Mouse (Mus musculus): Measurements from ENCODE around the gene Rgma.
A peak's percentile ranks its signal among the peaks of the same experiment; 100 is the strongest.

Gene Rgma

DNA sequence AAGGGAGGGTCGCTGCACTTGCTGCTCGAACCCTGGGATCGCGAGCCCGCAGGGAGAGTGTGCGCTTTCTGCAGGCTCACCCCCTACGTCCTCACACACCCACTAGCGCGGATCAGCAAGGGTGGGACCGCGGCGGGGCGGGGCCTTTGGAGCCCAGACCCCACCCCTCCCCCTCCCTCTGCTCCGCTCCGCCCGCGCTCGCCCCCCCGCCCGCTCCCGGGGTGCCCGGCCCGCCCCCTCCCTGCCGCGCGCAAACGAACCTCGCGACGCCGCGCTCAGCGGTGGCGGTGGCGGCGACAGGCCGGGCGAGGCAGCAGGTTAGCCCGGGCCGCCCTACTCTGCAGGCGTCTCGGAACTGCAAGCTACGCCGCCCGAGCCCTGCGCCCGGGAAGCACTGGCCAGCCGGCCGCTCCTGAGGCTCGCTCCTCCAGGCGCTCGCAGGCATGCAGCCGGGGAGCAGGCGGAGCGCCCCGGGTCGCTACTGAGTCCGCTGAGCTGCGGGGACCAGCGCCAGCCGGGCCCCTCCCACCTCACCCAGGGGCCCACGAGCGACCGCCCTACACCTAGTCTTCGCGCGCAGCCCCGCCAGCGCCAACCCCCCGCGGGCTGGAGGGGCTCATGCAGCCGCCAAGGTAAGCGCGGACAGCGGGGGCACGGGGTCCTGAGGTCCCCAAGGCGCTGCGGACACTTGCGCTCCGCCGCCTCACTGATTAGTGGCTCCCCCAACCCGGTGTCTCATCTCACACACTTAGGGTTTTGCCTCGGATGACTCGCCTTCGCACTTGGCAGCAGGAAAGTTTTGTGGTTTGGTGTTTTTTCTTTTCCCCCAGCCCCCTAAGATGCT lies at the start of gene Rgma:
Rgma (plus strand) TSS at position 253 of the 844 bp plus-strand sequence.
- peak; percentile 51 for DNase-seq

DNA sequence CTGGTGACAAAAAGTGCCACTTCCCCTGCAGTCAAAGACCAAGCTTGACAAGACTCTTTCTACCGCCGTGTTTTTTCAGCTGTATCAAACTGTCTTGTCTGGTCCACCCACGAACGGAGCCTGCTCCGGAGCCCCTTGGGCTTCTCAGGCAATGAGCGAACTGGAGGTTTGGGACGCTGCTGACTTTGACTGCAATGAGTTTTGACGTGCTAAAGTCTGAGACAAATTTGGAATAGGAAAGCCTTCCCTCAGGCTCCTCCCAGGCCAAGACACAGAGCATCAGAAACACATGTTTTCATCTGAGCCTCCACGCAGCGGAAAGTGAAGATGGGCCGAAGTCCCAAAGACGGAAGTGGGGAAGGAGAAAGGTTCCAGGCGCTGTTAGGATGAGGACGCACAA lies 49.1 kb upstream of the Rgma start:
- no peak for DNase-seq

DNA sequence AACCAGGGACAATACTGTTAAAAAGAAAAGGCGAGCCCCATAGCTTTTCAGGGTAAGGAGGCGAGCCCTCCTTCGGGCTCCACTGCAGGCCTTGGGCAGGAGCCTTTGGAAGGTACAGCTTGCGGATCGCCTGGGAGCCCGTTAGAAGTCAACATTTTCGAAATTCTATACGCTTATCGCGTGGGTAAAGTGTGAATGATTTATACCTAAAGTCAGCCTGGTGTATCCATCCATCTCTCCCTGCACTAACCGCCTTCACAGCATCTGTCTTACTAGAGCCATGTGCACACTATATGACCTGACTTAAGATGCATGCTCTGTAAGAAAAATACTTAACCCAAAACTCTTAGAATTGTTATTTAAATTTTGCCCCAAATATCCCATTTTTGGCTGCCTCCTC lies 48.6 kb upstream of the Rgma start:
- DNase-seq: no peak

DNA sequence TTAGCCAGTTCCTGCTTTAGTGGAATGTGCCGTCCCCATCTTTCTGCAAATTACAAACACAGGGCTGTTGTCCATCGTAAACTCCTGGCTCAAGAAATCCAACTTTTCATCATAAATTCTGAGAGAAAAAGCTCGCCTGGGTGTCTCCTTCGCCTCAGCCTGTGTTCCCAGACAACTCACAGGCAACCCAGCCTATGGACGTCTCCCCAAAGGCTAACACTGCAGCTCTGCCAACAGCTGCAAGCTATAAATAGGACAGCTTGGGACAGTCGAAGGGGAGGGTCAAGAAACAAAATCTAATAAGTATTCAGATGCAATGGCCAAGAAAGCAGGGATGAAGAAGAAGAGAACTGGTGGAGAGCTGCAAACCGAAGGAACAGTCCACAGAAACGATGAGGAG lies 48.1 kb upstream of the Rgma start:
- DNase-seq: no peak

DNA sequence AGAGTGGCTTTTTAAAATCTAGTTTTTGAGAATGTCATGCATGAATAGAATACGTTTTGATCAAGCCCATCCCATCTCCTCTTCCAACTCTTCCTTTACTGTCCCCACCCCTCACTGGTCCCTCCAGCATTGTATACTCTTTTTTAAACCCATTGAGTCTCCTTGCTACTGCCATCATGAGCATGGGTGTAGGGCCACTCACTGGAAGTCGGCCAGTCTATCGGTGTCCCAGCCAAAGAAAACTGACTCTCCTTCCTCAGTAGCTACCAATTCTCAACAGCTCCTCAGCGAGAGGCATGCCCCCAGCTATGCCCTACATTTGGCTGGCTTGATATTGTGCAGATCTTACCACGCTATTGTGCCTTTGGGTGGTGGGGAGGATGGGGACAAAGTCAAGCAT lies 47.7 kb upstream of the Rgma start:
- DNase-seq: no peak

DNA sequence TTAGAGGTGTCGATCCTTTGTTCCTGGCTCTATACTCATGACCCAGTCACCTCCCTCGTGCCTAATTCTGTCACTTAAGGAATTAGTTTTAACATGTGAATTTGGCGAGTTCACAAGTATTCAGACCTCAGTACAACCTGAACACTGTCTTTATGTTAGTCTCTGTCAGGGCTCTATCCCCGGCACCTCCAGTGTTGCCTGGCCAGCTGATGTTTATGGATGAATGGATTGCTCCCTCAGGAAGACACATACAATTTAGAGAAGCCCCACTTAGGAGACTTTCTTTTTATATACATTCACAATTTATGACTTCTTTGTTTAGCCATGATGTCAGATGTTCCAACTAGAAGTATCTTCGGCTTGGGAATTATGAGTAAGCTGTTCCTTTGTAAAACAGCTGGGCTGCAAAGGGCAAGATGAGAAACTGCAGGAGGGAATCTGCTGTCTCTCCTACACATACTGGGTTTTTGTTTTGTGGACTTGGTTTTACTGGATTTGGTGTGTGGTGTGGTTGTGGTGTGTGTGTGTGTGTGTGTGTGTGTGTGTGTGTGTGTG lies 46.6 kb upstream of the Rgma start:
- no peak for DNase-seq

DNA sequence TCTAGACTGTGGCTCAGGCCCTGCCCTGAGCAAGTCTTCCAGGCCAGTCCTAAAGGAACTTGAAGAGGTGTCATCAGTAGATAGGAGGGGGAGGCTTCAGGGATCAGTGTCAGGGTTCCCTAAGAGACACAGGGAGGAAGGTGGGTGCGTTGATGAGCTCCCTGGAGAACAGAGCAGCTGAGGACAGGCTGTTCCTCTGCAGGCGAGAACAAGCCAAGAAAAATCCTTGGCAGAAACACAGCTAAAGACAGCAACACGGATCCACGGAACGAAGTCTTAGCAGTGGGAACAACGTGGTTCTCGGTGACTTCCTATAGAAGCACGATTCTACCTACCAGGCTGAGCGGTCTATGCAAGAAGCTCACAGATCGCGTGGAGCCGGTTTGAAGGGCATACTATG lies 44.6 kb upstream of the Rgma start:
- DNase-seq: no peak

DNA sequence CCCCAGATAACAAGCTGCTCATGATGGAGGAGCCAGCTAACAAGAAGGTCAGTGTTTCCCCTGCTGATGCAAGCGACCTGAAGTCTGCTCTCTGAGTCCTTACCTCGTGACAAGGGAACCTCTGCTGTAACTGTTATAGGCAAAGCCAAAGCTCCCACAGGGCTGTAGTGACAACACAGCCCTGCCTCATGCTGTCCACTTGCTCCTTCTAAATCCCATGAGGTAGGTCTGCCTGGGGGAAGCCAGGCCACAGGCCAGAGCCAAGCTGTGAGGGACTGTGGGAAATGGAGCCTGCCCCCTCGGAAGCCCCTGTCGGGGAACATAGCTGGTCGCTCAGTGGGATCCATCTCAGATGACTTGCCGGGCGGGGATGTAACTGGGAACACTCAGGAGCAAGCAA lies 43.7 kb upstream of the Rgma start:
- no peak for DNase-seq

DNA sequence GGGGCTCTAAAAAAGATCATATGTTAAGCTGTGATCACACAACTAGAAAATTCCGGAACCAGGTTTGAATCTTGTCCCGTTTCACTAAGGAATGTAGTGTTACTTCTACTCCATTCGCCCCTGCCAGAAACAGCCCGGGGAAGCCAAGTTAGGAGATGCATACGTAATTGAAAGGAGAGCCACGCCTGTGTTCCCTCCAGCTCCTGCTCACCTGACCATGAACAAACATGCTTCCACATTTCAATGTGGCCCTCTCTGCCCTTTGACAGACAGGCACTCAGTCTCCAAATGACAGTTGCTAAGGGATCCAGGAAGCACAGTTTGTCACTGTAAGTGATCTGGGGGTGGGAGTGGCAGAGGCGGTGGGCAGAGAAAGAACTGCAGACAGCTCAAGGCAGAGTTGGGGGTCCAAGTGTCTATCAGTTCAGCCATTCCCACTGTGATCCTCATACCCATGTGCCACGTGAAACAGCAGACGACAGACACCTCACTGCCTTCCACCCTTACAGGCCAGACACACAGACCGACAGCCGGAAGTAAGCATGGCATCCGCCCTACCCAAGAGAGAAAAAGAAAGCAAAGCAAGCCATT lies 41.8 kb upstream of the Rgma start:
- no peak for DNase-seq

DNA sequence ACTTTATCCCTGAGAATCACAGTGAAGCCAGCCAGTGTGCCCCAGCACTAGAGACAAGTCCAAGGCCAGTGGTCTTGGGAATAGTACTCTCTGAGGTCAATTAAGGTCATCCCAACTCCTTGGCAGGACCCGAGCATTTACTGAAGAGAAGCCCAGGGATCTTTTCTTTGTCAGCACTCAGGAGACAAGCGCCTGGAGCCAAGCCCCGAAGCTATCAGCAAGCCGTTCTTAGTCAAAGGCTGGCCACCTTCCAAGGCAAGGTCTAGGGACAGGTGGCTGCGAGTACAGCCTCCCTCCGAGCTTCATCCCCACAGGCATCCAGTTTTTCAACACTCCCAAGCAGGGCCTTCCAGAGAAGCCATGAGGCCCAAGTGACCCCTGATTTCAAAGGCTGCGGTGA lies 40.4 kb upstream of the Rgma start:
- no peak for DNase-seq

DNA sequence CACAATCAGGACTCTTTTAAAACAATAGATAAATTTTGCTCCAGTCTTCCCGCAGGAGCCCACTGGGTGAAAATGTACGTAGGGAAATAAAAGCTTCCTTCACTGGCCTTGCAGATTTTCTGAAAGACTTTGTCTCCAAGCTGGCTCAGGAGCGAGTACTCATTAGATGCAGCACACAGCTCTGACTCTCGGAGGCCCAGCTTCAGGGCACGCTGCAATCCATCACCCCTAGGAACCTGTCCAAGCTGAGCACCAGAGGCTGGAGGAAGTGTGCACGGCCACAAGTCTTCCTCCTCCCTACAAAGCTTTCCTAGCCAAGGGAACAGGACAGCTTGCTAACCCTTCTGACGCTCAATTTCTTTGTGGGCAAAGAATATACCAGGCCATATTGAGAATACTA lies 38.9 kb upstream of the Rgma start:
- DNase-seq: no peak

DNA sequence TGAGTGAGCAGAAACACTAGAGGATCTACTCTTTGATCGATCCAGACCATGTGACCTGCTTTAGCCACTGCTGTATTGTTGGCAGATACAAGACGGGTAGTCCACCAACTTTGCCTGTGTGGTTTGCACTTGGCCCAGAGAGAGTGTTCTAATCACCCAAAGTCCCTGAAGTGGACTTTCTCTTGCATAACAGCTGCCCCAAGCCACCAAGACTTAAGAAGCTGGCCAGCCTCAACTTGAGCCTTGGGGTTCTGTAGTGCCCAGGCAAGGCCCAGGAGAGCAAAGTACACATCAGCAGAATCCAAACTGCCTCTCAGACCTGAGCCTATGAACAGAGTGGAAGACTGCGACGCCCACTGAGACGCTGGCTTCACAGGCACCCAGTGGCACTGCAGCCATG lies 37.0 kb upstream of the Rgma start:
- DNase-seq: no peak

DNA sequence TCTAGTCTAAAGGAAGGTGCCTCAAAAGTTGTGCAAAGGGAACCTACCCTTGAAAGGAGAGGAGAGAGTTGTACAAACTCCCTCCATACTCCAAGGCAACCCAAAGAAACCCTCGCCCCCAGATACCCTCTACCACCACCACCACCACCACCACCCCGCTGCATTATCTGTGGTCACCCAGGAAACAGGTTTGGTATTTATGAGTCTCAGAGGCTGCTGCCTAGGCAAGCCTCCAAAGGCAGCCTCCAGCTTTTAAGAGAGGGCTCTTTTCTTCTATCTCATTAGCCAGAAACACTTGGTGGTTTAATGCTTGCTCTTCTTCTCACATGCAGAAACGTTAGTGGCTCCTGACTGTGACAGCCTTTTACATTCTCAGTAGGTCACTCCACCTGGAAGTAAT lies 31.5 kb upstream of the Rgma start:
- no peak for DNase-seq

DNA sequence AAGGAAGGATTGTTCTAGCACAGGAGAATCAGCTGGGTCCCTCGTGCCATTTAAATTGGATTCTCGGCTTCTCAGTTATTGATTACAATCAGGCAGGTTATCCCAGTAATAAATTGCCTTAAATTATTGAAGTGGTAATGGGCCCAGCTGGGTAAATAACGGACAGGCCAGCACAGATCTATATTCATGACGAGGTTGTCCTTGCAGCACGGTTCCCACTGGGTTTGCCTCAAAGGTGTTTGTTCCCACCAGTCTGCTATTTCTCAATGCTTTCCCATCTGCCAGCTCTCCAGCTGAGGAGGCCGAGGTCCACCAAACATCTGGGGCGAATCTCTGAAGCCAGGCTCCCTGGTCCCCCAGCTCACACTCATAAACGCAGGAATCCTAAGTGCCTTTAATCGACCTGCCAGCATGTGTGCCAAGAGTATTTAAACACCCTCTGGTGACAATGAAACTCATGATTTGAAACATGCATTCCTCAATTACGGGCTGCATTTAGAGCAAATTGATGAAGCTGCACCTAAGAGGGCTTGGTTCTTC lies 26.7 kb upstream of the Rgma start:
- no peak for DNase-seq

DNA sequence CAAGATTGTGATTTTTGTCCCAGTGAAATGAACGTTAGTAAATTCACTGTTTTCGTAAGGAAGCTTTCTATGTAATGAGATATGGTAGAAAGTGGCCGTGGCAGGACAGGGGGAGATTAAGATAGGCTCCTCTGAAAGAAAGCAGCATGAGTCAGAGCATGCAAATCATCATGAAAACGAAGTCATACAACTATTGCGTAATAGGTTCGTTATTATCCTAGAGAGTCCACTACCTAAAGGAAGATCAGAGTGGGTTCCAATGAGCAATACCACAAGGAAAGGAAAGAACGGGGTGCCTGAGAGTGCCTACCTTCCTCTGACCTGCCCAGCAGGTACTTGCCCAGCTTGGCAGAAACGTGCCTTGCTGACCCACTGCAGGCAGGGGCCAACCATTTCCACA lies 26.2 kb upstream of the Rgma start:
- DNase-seq: no peak

DNA sequence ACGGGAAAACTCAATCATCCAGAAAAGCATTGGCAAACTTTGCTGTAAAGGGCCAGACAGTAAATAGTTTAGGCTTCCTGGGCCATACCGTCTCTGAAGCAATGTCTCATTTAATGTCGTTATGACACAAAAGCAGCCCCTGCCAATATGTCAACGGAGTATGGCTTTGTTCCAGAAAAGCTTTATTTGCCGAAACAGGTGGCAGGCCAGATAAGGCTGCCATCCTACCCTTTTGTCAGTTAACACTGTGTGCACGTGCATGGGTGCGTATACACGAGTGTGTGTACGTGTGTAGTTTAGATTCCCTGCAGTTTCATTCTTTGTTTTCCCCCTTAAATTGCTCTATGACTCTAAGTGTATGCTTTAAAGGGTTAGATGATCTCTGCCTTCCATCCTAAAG lies 20.1 kb upstream of the Rgma start:
- no peak for DNase-seq

DNA sequence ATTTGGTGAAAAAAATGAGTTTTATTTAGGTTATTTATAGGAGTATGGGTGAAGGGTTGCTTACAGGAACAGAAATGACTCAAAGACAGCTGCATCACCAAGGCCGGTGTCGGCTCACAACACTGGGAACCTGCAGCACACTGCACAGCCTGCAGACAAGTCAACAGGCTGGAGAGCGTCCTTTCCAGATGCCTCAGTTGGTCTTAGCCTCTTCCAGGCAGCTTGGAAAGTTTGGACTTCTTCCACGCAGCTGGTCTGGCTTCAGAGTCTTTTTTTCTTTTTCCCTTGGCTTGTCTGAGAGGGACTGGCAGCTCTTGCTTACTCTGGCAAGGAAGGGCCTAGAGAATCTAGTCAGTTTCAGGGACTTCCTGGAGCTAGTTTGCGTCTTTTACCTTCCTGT lies 18.4 kb upstream of the Rgma start:
- no peak for DNase-seq

DNA sequence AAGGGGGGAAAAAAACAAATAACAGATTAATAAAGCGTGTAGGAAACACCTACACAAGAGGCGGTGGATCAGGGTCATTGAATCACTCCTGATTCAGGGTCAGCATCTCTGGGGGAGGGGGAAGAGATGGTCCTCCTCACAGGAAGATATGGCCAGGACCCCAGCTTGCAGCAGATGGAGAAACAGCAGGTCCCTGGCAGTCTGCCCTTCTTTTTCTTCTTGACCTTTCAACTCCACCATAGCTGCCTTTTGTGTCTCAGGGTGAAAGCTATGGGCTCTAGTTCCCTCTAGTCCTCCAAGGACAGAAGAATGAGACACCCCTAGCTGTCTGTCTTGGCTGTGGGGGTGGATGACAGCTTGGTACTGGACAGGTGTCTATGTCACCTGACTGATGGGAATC lies 17.7 kb upstream of the Rgma start:
- no peak for DNase-seq

DNA sequence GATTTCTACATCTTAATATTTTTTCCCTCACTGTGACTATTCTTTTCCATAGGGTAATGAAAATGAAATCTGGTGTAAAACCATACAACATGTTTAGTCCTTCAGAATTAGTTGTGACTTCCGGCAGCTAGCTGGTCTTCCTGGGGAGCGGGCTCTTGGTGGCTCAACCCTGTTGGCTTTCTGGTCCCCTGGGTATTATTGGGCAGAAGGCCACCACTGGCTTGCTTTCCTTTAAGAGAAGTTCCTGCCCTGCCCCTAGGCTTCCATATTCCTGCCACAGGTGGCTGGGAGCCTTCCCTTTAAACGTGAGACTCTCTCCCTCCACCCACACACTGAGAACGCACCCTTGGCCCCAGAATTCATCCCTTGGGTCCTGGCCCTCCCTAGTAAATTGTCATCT lies 9.8 kb upstream of the Rgma start:
- no peak for DNase-seq

DNA sequence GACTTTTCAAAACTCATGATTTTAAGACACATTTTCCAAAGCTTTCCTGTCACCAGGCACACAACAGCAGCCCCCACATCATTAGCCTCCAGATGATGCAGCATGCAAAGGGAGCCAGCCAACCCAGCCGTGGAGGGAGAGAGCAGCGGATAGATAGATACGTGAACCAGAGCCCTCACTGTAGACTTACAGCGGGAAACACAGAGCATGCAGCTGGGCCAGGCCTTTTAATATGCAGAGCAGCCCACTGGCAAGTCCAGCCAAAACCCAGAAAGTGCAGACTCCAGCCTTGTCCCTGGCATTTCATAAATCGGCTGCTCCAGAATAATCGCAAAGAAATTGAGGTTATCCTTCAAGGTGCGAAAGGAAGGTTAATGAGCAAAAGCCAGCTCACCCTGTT lies 9.3 kb upstream of the Rgma start:
- DNase-seq: no peak

DNA sequence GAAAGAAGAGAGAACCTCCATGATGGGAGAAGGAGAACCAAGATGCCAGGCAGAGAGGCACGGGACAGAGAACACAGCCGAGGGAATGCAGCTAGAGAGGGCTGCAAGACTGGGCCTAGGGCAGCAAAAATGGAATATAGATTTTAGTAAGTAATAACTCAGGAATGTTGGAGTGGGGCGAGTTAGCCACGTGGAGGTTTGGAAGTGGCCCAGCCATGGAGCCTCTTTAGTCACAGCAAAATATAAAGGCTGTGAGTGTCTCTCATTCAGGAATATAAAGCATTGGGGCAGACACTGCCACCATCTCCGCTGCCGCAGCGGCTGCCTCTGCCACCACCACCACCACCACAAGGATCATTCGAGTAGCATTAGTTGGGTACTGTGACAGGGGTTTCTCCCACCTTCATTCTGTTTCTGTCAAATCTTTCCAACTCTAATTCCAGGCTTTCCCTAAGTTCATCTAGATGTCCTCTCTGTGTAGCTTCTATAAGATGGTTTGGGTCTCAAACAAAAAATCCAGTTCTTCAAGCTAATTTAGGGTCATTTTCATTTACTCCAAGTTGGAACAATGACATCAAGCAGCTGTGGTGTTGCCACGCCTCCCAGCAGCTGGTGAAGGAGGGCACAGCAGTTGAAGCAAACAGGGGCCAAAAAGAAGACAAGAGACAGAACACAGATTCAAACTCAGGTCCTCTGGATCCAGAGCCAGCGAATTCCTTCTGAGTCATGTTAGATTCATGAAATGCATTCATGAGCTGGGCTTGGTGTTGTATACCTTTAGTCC lies 7.4 kb upstream of the Rgma start:
- no peak for DNase-seq

DNA sequence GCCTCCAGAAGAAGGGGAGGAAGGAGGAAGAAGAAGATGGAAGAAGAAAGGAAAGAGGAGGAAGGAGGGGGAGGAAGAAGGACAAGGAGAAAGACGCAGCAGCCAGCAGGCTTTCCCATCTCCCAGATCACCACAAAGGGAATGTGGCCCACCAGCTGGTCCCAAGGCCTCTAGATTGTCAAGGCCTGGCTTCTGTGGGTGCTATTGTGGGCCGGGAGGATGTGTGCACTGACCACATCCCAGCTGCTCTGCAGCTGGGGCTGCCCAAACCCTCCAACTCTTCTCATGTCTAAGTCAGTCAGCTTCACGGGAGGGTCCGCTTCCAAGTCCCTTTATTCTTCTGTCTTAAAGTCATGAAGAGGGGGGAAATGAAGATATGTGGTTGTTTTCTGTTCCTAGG lies 5.3 kb upstream of the Rgma start:
- no peak for DNase-seq

DNA sequence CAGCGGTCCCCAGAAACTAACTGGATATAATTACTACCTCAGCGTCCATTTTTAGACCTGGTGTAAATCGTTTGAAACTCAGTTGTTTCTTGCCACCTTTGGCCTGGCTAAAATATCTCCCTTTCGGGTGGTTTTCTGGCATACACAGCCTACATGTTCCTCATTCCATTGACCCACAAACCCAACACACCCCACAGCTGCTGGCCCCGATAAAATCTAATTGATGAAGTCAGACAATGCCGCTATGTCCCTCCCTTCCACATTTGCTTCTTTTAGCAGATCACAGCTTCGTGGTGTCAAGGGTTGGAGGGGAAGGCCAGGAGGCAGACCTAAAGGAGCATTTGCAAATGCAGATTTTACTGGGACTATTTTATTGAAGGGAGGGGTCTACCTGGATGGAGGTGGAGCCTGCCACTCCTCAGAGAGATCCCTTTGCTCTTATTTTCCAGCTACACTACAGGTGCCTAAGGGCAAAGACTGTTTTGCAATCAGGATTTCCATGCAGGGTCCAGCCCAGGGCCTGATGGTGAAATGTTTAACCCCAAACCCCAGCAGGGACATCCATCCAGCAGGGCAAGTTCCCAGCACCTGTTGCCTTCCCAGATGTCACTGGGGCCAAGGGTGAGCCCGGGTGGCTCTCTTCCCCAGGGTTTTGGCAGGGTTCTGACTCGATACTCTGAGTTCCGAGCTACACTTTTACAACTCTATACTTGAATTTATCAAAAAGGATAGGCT lies 3.6 kb upstream of the Rgma start:
- no peak for DNase-seq

Measured in thymus, postnatal 4 days (tissue).